Mouse (Mus musculus): ENCODE results near the gene Sec24c. TPM values are rescaled to one million over a fixed set of nuclear protein-coding genes. Genes with fewer than 3 reads are reported as not detected.

Gene Sec24c
- polyA plus RNA-seq, 2 experiments, result 77.2 to 149 TPM

DNA sequence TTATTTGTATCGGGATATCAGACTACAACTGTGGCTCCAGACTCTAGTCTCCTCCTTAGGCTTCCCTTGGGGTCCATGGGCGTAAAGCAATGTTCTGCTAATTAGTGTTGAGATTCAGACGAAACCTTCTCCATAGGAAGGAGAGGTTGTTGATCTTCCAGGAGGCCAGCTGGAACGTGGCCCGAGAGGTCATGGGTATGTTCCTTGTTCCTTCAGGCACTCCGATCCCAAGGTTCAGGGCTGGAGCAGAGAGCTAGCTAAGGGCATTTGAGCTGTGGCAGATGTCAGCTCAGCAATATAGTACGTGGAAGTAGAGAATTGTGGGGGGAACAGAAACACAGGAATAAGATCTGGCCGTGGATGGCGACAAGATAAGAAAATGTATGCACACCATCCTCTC, 18.4 kb upstream of the Sec24c start:
- DNase-seq (ENCODE audit: low spot score) (no peak), ATAC-seq (ENCODE audit: low FRiP score, low read depth) (no peak)
- Histone ChIP-seq H3K27ac (replicated peaks; ENCODE audit: low read depth, low read length) (no peak overlapping the region), H3K4me2 (replicated peaks; ENCODE audit: low read depth, low read length, severe bottlenecking) (no peak overlapping the region), H3K36me3 (ENCODE audit: control insufficient read depth, insufficient read depth, low read length) (no peaks in the 10 kb centered on the region), H3K9ac (ENCODE audit: low read depth, low read length, severe bottlenecking) (no peak overlapping the region), H3K4me1 (ENCODE audit: control insufficient read depth, insufficient read depth, low read length) (peaks cover 4% of the 10 kb centered on the region), H3K27me3 (ENCODE audit: control insufficient read depth, insufficient read depth, low read length) (no peaks in the 10 kb centered on the region), H3K4me3 (replicated peaks; ENCODE audit: low read length) (no peak overlapping the region), H3K9me3 (ENCODE audit: control insufficient read depth, low read length) (no peaks in the 10 kb centered on the region)
- WGBS, result 74% methylated on average over 9 of the region's 9 CpGs
- TF ChIP-seq POLR2A (IDR thresholded peaks at IDR 0.05; ENCODE audit: borderline replicate concordance, extremely low read depth, insufficient read depth, insufficient read length), result no peak

DNA sequence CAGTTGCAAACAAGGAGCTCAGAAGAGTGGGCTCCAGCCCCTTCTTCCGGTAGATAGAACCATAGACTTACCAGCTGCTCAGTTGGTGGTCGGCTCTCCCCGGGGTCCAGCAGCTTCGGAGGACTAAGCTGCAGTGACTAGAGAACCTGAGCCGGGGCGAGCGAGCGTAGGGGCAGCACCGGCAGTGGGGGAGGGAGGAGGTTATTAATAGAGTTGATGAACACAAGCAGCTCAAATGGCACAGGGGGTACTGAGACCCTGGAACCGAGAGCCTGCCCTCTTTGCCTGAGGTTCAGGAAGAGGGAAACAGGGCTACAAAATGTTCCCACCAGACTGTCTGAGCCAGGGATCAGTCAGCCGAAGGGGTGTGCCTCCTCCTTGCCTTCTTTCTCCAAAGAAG, 17.7 kb upstream of the Sec24c start, which contains the start of gene Myoz1:
Gene Myoz1, minus strand, starts transcription at position 180 of the 400 bp plus-strand sequence.
- Histone ChIP-seq H3K4me3 (replicated peaks; ENCODE audit: low read length) (no peak within 1 kb of the TSS), H3K4me2 (replicated peaks; ENCODE audit: low read depth, low read length, severe bottlenecking) (no peak within 1 kb of the TSS), H3K9ac (ENCODE audit: low read depth, low read length, severe bottlenecking) (no peak within 1 kb of the TSS), H3K27ac (replicated peaks; ENCODE audit: low read depth, low read length) (no peak within 1 kb of the TSS), H3K9me3 (ENCODE audit: control insufficient read depth, low read length) (no peaks in the 10 kb centered on the region), H3K36me3 (ENCODE audit: control insufficient read depth, insufficient read depth, low read length) (no peaks in the 10 kb centered on the region), H3K4me1 (ENCODE audit: control insufficient read depth, insufficient read depth, low read length) (peaks cover 5% of the 10 kb centered on the region), H3K27me3 (ENCODE audit: control insufficient read depth, insufficient read depth, low read length) (no peaks in the 10 kb centered on the region)
- 48% methylated on average over 11 of the region's 11 CpGs for WGBS
- no peak for TF ChIP-seq POLR2A (IDR thresholded peaks at IDR 0.05; ENCODE audit: borderline replicate concordance, extremely low read depth, insufficient read depth, insufficient read length)
- no peak for DNase-seq (ENCODE audit: low spot score)
- ATAC-seq (ENCODE audit: low FRiP score, low read depth), result no peak

DNA sequence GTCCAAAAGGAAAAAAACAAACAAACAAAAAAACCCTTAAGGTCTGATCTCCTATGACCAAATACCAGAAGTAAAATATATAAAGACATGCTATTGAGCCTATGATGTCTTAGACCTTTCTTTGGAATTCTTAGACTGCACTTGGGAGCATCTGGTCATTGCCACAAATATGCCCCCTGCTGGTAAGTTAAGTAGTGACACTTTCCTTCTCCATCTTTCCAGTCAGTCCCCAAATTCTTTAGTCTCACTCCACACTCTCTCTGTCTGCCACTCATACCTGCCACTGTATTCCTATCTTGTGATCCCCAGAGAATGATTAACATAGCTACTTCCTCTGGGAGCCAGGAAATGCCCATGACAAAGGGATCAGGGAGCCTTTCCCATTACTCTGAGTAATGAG, 15.8 kb upstream of the Sec24c start:
- DNase-seq (ENCODE audit: low spot score), result peak; percentile 82
- H3K4me3 ChIP-seq (replicated peaks; ENCODE audit: low read length), result no peak overlapping the region
- no peak for ATAC-seq (ENCODE audit: low FRiP score, low read depth)
- H3K9ac ChIP-seq (ENCODE audit: low read depth, low read length, severe bottlenecking), result no peak overlapping the region
- no peaks in the 10 kb centered on the region for H3K27me3 ChIP-seq (ENCODE audit: control insufficient read depth, insufficient read depth, low read length)
- no peak overlapping the region for H3K27ac ChIP-seq (replicated peaks; ENCODE audit: low read depth, low read length)
- no peaks in the 10 kb centered on the region for H3K36me3 ChIP-seq (ENCODE audit: control insufficient read depth, insufficient read depth, low read length)
- no peaks in the 10 kb centered on the region for H3K9me3 ChIP-seq (ENCODE audit: control insufficient read depth, low read length)
- H3K4me1 ChIP-seq (ENCODE audit: control insufficient read depth, insufficient read depth, low read length), result peaks cover 12% of the 10 kb centered on the region
- no peak overlapping the region for H3K4me2 ChIP-seq (replicated peaks; ENCODE audit: low read depth, low read length, severe bottlenecking)
- no peak for TF ChIP-seq POLR2A (IDR thresholded peaks at IDR 0.05; ENCODE audit: borderline replicate concordance, extremely low read depth, insufficient read depth, insufficient read length)

DNA sequence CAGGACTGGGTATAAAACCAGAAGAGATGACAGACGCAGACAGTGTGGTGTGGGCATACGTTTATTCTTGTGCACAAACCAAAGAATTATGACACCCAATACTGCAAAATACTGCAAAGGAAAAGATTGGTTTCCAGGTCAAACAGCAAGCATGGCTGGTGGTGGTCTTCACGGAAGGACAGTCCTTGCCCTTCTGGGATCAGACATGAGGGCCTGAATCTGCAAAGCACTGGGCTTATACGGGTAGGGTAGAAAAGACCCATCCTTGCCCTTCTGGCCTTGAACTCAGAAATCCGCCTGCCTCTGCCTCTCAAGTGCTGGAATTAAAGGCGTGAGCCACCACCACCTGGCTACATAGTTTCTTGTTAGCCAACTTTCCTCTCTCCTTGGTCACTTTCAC, 15.2 kb upstream of the Sec24c start:
- H3K4me3 ChIP-seq (replicated peaks; ENCODE audit: low read length), result no peak overlapping the region
- no peak overlapping the region for H3K9ac ChIP-seq (ENCODE audit: low read depth, low read length, severe bottlenecking)
- DNase-seq (ENCODE audit: low spot score) (no peak), ATAC-seq (ENCODE audit: low FRiP score, low read depth) (no peak)
- no peaks in the 10 kb centered on the region for H3K36me3 ChIP-seq (ENCODE audit: control insufficient read depth, insufficient read depth, low read length)
- no peak overlapping the region for H3K4me2 ChIP-seq (replicated peaks; ENCODE audit: low read depth, low read length, severe bottlenecking)
- H3K27ac ChIP-seq (replicated peaks; ENCODE audit: low read depth, low read length), result no peak overlapping the region
- no peak for TF ChIP-seq POLR2A (IDR thresholded peaks at IDR 0.05; ENCODE audit: borderline replicate concordance, extremely low read depth, insufficient read depth, insufficient read length)
- H3K4me1 ChIP-seq (ENCODE audit: control insufficient read depth, insufficient read depth, low read length), result peaks cover 15% of the 10 kb centered on the region
- H3K9me3 ChIP-seq (ENCODE audit: control insufficient read depth, low read length), result no peaks in the 10 kb centered on the region
- WGBS, result 85% methylated on average over 6 of the region's 6 CpGs
- no peaks in the 10 kb centered on the region for H3K27me3 ChIP-seq (ENCODE audit: control insufficient read depth, insufficient read depth, low read length)

DNA sequence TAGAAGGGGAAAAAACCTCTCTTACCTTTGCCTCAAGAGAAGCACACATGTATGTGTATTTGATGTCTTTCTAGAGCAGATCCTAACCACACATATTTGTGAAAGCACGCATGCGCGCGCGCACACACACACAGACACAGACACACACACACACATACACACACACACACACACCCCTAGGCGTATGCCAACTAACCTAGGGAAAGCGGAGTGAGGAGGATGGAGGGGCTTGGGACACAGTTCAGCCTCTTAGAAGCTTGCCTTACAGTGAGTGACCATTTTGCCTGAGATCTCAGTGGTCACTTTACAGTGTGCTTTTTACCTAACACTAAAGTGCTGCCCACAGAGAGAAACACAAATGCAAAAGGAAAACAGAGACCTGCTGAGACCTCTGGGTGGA, 14.4 kb upstream of the Sec24c start:
- TF ChIP-seq POLR2A (IDR thresholded peaks at IDR 0.05; ENCODE audit: borderline replicate concordance, extremely low read depth, insufficient read depth, insufficient read length), result no peak
- Histone ChIP-seq H3K9me3 (ENCODE audit: control insufficient read depth, low read length) (no peaks in the 10 kb centered on the region), H3K27me3 (ENCODE audit: control insufficient read depth, insufficient read depth, low read length) (no peaks in the 10 kb centered on the region), H3K9ac (ENCODE audit: low read depth, low read length, severe bottlenecking) (no peak overlapping the region), H3K27ac (replicated peaks; ENCODE audit: low read depth, low read length) (no peak overlapping the region), H3K36me3 (ENCODE audit: control insufficient read depth, insufficient read depth, low read length) (no peaks in the 10 kb centered on the region), H3K4me1 (ENCODE audit: control insufficient read depth, insufficient read depth, low read length) (peaks cover 22% of the 10 kb centered on the region), H3K4me2 (replicated peaks; ENCODE audit: low read depth, low read length, severe bottlenecking) (no peak overlapping the region), H3K4me3 (replicated peaks; ENCODE audit: low read length) (no peak overlapping the region)
- no peak for DNase-seq (ENCODE audit: low spot score)
- no peak for ATAC-seq (ENCODE audit: low FRiP score, low read depth)
- 98% methylated on average over 7 of the region's 7 CpGs for WGBS

All from limb, embryonic 14.5 days (tissue).